Mouse (Mus musculus) liver, embryonic 14.5 days (tissue): ENCODE measurements at regions not wholly inside any gene's neighbourhood (a gene's known extent, or its start where the extent isn't known, plus 50 kb on each side); places are given as distances from the start of the nearest gene placed in this dataset.

ENCODE experiments used
- CTCF ChIP-seq: IDR thresholded peaks from 2 replicates; pipeline ENCODE4 v1.5.1; 2016; ENCODE audit warnings: antibody characterized with exemption, low read depth, control low read depth
- EP300 ChIP-seq: IDR thresholded peaks from 2 replicates; pipeline ENCODE4 v1.6.1; 2016; ENCODE audit warnings: antibody characterized with exemption, low read depth

GRCm38 (mm10) chr19:35755494-35755893 lies 301.8 kb downstream of the Htr7 start:
- TF ChIP-seq CTCF, result no peak
- TF ChIP-seq EP300, result no peak
